Mouse (Mus musculus) lung, postnatal 4 days (tissue): ENCODE results near the gene Smim6.

Experiments used
- DNase-seq, 2 experiments: peaks; one replicate each; pipeline ENCODE4 v3.0.0; 2021

Smim6 gene

DNA sequence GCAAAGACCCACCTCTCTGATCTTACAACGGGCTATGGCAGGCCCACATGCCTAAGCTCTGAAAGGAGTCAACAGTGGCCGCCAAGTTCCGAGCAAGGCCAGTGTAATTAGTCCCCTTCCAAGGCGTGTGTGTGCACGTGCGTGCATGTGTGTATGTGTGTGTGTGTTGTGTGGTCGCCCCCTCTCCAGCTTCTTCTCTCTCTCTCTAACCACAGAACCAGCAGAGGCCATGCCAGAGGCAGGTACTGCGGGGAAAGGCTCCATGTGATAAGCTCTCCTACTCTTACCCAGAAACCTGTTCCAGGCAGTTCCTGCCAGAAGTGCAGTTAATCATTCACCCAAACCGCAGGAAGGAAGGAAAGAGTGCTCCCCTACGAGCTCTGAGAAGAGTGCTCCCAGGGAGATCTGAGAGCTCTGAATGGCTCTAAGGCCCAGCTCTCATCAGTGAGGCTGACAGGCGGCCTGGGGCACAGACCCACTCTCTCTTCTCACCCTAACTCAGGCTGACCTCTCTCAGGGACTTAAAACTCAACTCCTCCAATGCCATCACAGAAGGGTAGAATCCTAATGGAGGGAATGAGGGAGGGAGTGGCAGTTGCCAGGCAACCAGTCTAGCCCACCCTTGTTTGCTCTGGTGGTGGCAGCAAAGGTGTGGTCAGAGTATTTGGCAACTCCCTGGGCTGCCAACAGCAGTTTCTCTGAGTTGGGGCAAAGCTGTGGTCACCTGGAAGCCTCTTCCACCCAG is at the start of gene Smim6:
Smim6 (plus strand) TSS at position 386 of the 745 bp plus-strand sequence.
- peak; percentile 45 to 57 for DNase-seq

DNA sequence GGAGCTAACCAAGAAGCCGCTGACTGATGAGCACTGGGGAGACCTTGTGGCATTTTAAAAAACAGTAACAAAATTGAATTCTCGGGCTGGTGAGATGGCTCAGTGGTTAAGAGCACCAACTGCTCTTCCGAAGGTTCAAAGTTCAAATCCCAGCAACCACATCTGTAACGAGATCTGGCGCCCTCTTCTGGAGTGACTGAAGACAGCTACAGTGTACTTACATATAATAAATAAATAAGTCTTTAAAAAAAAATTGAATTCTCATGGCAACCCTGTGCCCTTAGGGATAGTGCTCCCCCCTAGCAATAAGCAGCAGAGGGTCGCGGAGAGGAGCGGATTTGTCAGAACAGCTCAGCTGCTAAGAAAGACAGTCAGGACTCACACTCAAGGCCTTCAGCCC is 47.9 kb upstream of the Smim6 start:
- DNase-seq, result no peak

- peak; percentile 24 to 62 for DNase-seq
These were observed 42.4 kb upstream of the Smim6 start for GRCm38 (mm10) chr11:115869393-115869792.

- no peak for DNase-seq
These were observed 39.4 kb upstream of the Smim6 start for GRCm38 (mm10) chr11:115872437-115872836.

GRCm38 (mm10) chr11:115875935-115876334 is 35.9 kb upstream of the Smim6 start:
- no peak for DNase-seq

- no peak for DNase-seq
These were observed 35.4 kb upstream of the Smim6 start for GRCm38 (mm10) chr11:115876438-115876837.

GRCm38 (mm10) chr11:115877174-115877755 is 34.6 kb upstream of the Smim6 start:
- no peak for DNase-seq

DNA sequence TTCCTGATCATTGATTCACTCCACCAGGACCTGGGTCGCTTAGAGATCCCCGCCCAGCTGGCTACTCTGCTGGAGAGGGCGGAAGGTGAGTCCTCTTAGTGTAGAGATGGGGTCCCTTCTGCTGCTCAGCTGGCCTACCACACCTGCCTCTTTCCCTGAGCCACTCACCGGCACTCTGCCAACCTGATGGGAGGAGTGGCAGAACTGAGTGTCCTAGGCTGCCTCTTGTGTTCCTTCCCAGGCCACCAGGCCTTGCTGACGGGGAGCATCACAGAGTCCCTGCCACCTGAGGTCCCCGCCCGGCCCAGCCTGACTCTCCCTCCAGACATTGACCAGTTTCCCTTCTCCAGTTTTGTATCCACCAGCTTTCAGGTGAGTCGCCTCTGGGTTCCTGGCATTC is 33.7 kb upstream of the Smim6 start:
- DNase-seq, result no peak

DNA sequence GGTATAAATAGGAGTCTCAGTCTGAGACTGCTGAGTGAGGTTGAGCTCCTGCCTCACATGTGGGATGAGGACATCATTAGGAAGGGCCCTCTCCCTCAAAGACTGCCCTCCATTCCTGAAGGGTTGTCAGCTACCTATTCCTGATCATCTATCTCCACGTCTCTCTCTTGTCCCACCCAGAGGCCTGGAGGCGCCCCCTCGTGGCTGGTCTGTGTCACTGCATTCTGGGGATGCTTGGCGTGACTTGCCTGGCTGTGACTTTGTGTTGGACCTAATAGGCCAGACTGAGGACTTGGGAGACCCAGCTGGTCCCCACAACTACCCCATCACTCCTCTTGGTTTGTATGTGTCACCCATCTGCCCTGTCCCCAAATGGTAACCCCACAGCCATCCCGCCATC is 30.8 kb upstream of the Smim6 start:
- peak in 1 of 2 experiments; percentile 49 for DNase-seq

DNA sequence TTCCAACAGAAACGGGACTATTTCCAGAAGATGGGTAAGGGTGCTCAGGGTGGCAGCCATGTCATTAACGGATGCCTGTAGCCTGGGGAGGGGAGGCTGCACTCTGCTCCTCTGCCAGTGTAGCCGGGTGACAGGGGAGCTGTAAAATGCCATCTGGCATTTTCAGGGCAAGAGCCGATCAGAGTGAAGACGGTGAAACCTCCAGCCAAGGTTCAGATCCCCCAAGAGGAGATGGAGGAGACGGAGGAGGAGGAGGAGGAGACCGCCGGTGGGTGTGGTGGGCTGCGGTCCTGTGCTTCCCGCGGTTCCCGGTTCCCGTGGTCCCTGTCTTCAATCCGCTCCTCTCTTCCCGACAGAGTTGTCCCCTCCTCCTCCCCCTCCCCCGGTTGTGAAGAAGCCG is 28.6 kb upstream of the Smim6 start:
- no peak for DNase-seq

- no peak for DNase-seq
These were observed 27.5 kb upstream of the Smim6 start for GRCm38 (mm10) chr11:115884361-115884760.

DNA sequence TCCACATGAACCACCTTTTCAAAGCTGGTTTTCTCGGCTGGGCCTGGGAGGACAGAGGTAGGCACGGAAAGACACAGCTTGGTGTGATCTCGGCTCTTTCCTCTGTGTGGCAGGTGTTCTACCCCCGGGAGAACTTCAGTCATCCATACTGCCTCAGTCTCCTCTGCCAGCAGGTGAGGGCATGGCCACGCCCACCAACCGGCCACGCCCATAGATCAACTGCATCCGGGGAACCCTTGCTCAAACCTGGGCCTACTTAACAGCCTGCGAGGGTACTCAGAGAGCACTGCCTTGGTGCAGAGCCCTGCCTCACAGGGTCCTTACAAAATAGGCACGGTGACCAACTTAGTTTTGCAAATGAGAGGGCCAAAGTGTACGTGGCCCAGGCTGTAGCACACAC is 26.5 kb upstream of the Smim6 start:
- no peak for DNase-seq

- no peak for DNase-seq
These were observed 25.4 kb upstream of the Smim6 start for GRCm38 (mm10) chr11:115886446-115886845.

DNA sequence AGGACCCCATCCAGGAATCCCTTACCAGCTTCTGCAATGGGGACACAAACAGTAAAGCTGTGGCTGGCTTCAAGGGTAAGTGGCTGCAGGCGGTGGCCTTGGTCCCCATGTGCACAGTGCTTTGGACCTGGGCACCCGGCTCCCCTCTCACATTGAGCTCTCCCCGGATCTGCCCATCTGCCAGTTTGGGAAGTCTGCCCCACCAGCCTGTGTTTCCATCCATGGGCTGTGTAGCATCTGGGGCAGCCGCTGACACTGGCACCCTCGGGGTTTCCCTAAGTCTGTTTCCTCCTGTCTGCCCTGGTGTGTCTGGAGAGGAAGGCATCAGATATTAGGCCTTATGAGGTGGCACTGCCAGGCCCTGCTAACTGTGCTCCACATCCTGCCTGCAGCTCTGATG is 23.8 kb upstream of the Smim6 start:
- DNase-seq, result no peak

- DNase-seq, result no peak
These were observed 22.7 kb upstream of the Smim6 start for GRCm38 (mm10) chr11:115889159-115889558.

DNA sequence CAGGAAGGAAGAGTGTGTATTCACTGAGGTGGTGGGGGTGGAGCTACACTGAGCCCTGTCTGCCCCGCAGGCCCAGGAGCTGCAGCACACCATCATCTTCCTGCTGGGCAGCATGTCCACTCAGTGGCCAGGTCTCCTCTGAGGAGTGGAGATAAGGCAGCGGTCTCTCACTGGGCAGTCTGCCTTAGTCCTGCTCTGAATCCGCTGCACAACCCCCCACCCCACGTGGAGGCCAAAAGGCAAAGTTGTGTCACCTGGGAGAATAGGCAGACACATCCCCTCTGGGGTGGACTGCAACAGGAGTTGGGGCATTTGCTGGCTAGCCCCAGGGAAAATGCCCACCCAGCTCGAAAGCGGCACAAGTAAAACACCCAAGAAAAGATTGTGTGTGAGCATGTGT is 19.6 kb upstream of the Smim6 start:
- no peak for DNase-seq

- DNase-seq, result no peak
These were observed 18.7 kb upstream of the Smim6 start for GRCm38 (mm10) chr11:115893071-115893470.

DNA sequence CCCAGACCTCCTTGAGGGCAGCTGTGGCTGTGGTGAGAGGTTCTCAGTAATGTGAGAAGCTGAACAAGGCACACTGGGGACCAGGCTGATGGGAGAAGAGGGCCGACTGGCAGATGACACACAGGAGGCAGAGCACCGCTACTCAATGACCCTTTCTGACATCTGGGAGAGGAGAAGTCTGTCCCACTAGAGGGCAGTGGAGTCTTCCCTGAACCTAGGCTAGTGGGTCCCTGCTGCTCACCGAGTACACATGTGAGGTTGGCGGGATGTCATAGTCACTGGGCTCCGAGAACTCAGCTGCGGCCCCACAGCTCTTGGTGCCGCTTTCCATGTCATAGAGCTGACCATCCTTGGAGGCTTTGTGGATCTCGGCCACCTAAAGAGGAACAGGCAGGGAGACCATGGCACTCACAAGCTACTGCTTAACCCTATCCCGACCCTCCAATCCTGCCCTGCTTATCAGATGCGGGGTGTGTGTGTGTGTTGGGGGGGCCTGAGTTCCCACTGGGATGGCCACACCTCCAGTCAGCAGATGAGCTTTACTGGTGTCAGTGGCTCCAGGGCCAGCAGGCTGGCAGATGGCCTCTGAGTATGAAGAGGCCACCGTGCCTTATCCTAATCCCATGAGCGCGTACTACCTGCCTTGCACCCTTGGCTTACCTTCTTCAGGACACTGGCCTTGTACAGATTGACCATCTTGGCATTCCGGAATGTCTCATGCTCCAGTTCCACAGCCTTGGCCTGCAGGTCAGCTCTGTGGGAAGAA is 16.9 kb upstream of the Smim6 start:
- no peak for DNase-seq

- no peak for DNase-seq
These were observed 13.4 kb upstream of the Smim6 start for GRCm38 (mm10) chr11:115898446-115898845.

GRCm38 (mm10) chr11:115898886-115899285 is 12.9 kb upstream of the Smim6 start:
- peak; percentile 65 to 67 for DNase-seq

GRCm38 (mm10) chr11:115899486-115900266 is 12.1 kb upstream of the Smim6 start, which contains the start of gene Smim5:
Smim5 (plus strand) TSS chr11:115899966.
- DNase-seq, result peak; percentile 66 to 85

DNA sequence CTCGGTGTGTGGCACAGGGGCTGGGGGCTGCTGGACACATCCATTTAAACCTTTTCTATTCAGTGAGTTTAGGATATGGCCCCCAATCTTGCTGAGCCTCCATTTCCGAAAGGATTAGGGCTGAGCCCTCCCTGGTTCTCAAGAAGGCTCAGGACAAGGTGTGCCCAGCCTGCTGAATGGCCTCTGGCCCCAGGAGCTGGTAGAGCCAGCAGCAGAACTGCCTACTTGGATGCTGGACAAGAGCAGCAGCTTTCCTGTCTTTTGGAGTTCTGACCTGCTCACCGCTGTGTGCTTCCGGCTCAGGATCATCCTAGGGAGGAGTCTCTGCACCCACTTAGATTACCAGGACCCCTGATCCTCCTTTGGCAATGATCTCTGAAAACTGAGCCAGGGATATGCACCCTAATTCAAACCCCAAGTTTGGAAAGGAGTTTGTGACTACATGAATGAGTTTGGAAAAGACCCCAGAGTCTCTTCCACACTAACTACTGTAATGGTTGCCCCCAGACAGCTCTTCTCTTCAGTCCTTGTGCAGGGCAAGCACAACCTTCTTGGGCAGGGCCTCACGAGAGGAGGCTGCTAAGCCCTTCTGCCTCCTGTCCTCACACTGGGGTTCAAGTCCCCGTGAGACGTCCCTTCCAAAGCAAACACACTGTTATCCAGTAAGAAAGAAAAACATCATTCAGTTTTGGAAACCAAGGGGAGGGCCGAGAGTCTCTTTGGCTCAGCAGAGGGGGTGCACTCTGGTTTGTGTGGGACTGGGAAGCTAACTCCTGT is 11.1 kb upstream of the Smim6 start:
- no peak for DNase-seq
